Mouse (Mus musculus) lung, postnatal 0 days (tissue): ENCODE results near the gene Wnt5b. TPM values are rescaled to one million over a fixed set of nuclear protein-coding genes. Genes with fewer than 3 reads are reported as not detected.
A peak's percentile ranks its signal among the peaks of the same experiment; 100 is the strongest.

ENCODE experiments used
- ATAC-seq: fragments of 200-750 bp; cut with Nextera tagmentation; 2 replicates; pipeline ENCODE4 v1.8.0; 2017; ENCODE audit warnings: moderate library complexity
- DNase-seq: peaks from one replicate; pipeline ENCODE4 v3.0.0-alpha.2; 2016; ENCODE audit warnings: low spot score
- H3K27ac ChIP-seq: fragments of 300-500 bp; sonication (generic); 2 replicates; pipeline ENCODE4 v1.5.1; 2014; ENCODE audit warnings: antibody characterized with exemption, mild to moderate bottlenecking, low read length, mixed read lengths
- H3K27me3 ChIP-seq: fragments of 300-500 bp; sonication (generic); replicated peaks from 2 replicates; pipeline ENCODE4 v1.6.1; 2014; ENCODE audit warnings: low read length, mixed read lengths; ENCODE audit not compliant: insufficient read depth
- H3K36me3 ChIP-seq: fragments of 300-500 bp; sonication (generic); 2 replicates; pipeline ENCODE4 v1.6.1; 2014; ENCODE audit warnings: low read length, mixed read lengths; ENCODE audit not compliant: insufficient read depth
- H3K4me1 ChIP-seq: fragments of 300-500 bp; sonication (generic); 2 replicates; pipeline ENCODE4 v1.6.1; 2014; ENCODE audit warnings: antibody characterized with exemption, low read depth, low read length, mixed read lengths; ENCODE audit not compliant: insufficient read depth
- H3K4me2 ChIP-seq: fragments of 300-500 bp; sonication (generic); replicated peaks from 2 replicates; pipeline ENCODE4 v1.6.1; 2014; ENCODE audit warnings: low read depth, mild to moderate bottlenecking, low read length, moderate library complexity, mixed read lengths
- H3K4me3 ChIP-seq: fragments of 300-500 bp; sonication (generic); 2 replicates; pipeline ENCODE4 v1.5.1; 2014; ENCODE audit warnings: low read depth, low read length
- H3K9ac ChIP-seq: fragments of 300-500 bp; sonication (generic); replicated peaks from 2 replicates; pipeline ENCODE4 v1.6.1; 2014; ENCODE audit warnings: low read depth, mild to moderate bottlenecking
- H3K9me3 ChIP-seq: fragments of 300-500 bp; sonication (generic); 2 replicates; pipeline ENCODE4 v1.6.1; 2016; ENCODE audit warnings: low read length, mixed read lengths
- CTCF ChIP-seq: IDR thresholded peaks from 2 replicates; pipeline ENCODE4 v1.5.1; 2016; ENCODE audit warnings: antibody characterized with exemption, mild to moderate bottlenecking
- EP300 ChIP-seq: IDR thresholded peaks from 2 replicates; pipeline ENCODE4 v1.6.1; 2016; ENCODE audit warnings: antibody characterized with exemption, mild to moderate bottlenecking, control low read depth
- WGBS: fragments of 180-500 bp; shearing (Covaris S2); extraction: QIAGEN DNeasy Blood & Tissue Kit; methylation state at CpG from one replicate; pipeline ENCODE4 v1.1.7; 2014; 5-methylcytosine and 5-hydroxymethylcytosine counted together
- polyA plus RNA-seq: library from polyadenylated mRNA; unstranded; fragments of >200 nt; fragmentation: Nextera tagmentation; extraction: Ambion mirVana; gene quantifications from 2 replicates; pipeline ENCODE4 v1.2.1, GENCODE M21; 2015

The Wnt5b gene
- polyA plus RNA-seq, 1 experiment from 2014 or later, result 6.6 TPM

DNA sequence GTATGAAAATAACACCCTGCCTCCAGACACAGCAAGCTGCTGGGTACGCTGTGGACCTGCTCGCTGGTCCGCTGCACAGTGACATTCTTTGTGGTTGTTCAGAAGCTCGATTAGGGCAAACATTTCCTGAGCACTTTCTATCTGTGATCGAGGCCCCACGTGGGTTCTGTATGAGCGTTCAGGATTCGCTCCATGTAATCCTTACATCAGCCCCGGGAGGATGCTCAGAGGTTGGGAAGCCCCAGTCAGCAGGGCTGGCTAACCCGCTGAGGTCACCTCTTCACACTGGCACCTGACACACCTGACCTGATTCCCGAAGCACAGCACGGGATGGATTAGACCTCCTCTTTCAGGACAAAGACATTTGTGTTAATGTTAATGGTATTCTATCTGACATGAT is 8.3 kb downstream of the Wnt5b start:
- H3K36me3 ChIP-seq, result no peaks in the 10 kb centered on the region
- DNase-seq (no peak), ATAC-seq (no peak)
- no peak overlapping the region for H3K9ac ChIP-seq
- no peak overlapping the region for H3K27ac ChIP-seq
- H3K9me3 ChIP-seq, result no peaks in the 10 kb centered on the region
- H3K4me2 ChIP-seq, result no peak overlapping the region
- H3K4me1 ChIP-seq, result no peaks in the 10 kb centered on the region
- no peak overlapping the region for H3K4me3 ChIP-seq
- TF ChIP-seq EP300, result no peak
- TF ChIP-seq CTCF, result no peak
- H3K27me3 ChIP-seq, result 0 out of 2 replicates have a peak, but pooled peaks cover 1% of the 10 kb centered on the region
- 68% methylated on average over 12 of the region's 12 CpGs for WGBS

DNA sequence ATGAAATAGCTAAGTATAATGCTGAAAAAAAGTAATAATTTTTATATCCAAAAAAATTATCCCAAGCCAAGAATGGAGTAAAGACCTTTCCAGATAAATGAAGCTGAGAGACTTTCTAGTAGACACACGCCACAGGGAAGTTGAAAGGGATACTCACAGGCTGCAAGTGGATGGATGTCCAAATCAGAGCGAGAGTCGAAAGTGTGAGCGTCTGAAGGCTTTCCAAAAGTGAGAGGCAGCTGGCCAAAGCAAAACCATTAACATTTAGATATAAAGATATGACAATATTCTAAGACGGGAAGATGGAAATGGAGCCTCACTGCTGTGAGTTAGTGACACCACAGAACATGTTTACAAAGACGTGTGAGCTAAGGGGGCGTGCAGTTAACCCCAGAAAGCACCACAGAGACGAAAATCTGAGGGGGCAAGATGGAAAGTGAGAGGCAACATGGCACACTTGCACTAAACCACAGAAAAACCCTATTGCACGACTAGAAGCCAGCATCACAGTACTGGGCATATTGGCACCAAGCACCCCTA is 10.9 kb downstream of the Wnt5b start:
- H3K27me3 ChIP-seq, result no peaks in the 10 kb centered on the region
- no peak overlapping the region for H3K9ac ChIP-seq
- H3K9me3 ChIP-seq, result no peaks in the 10 kb centered on the region
- H3K4me2 ChIP-seq, result no peak overlapping the region
- no peak for TF ChIP-seq EP300
- TF ChIP-seq CTCF, result no peak
- DNase-seq (peak; percentile 25), ATAC-seq (peak; percentile 26; the same call in 1 of the 2 replicates)
- no peaks in the 10 kb centered on the region for H3K36me3 ChIP-seq
- H3K4me3 ChIP-seq, result no peak overlapping the region
- H3K4me1 ChIP-seq, result no peaks in the 10 kb centered on the region
- no peak overlapping the region for H3K27ac ChIP-seq
- 49% methylated on average over 9 of the region's 9 CpGs for WGBS

DNA sequence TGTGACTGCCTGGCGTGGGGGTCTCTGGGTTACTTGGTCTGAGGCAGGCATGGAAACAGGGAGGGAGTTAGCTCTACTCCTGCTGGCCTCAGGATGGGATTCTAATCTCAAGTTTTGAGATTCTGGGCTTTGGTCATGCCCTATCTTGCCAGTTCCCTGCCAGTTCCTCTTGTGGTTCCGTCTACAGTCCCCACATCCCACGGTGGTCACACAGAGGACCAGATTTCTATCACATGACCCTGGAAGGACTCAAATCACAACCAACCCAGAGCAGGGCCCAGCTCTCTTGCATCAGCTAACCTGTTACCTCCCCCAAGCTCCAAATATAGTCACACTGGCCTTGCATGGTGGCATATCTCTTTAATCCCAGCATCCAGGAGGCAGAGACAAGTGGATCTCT is 14.5 kb downstream of the Wnt5b start:
- H3K27me3 ChIP-seq, result no peaks in the 10 kb centered on the region
- no peak overlapping the region for H3K4me3 ChIP-seq
- no peaks in the 10 kb centered on the region for H3K4me1 ChIP-seq
- no peaks in the 10 kb centered on the region for H3K36me3 ChIP-seq
- ATAC-seq (no peak), DNase-seq (no peak)
- H3K9ac ChIP-seq, result no peak overlapping the region
- TF ChIP-seq EP300 (no peak), CTCF (no peak)
- WGBS, result 76% methylated on average over 3 of the region's 3 CpGs
- no peak overlapping the region for H3K27ac ChIP-seq
- H3K9me3 ChIP-seq, result no peaks in the 10 kb centered on the region
- H3K4me2 ChIP-seq, result no peak overlapping the region

DNA sequence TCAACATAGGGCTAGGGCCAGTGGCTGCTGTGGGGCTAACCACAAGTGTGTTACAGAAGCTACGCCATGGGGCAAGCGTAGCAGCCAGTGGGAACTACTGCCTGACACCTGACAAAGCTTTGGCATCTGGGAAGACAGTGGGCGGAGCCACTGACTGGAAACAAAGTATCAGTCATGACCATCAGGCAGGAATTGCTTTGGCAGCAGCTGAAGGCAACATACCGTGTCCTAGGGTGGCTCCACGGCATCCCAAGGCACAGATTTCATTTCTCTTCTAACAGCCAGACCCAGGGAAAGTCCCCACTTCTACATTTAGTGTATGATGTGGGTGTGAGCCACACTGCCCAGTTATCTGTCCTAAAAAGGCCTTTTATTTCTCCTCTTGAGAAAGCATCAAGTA is 17.6 kb downstream of the Wnt5b start:
- peak; percentile 28; the same call in 1 of the 2 replicates for ATAC-seq
- WGBS, result 63% methylated on average over 5 of the region's 5 CpGs
- no peaks in the 10 kb centered on the region for H3K36me3 ChIP-seq
- DNase-seq, result no peak
- no peak overlapping the region for H3K27ac ChIP-seq
- H3K4me2 ChIP-seq, result no peak overlapping the region
- no peaks in the 10 kb centered on the region for H3K9me3 ChIP-seq
- TF ChIP-seq CTCF, result no peak
- no peak for TF ChIP-seq EP300
- no peaks in the 10 kb centered on the region for H3K27me3 ChIP-seq
- H3K4me1 ChIP-seq, result no peaks in the 10 kb centered on the region
- no peak overlapping the region for H3K4me3 ChIP-seq
- no peak overlapping the region for H3K9ac ChIP-seq

DNA sequence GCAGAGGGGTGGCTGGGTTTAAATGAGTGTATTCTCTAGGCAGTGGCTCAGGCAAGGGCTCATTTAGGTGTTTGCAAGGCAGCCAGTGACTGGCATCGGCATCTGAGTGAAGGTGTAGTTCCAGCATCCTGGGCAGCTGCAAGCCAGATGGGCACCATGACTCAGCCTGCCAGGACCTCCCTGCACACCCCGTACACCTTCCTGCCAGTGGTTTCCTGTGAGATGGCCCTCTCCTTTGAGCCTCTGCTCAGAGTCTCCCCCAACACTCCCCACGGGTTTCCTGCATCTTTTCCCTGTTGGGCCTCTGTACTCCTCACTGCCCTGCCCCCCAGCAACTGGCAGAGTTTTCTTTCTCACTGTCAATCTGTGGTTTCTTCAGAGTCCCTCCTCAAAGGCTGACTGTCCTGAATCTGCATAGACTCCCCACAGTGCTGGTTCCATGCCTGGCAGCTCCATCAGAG is 22.2 kb downstream of the Wnt5b start:
- TF ChIP-seq EP300 (no peak), CTCF (no peak)
- Histone ChIP-seq H3K4me3 (no peak overlapping the region), H3K4me1 (no peaks in the 10 kb centered on the region), H3K27ac (no peak overlapping the region), H3K27me3 (no peaks in the 10 kb centered on the region), H3K36me3 (no peaks in the 10 kb centered on the region), H3K9me3 (no peaks in the 10 kb centered on the region), H3K4me2 (no peak overlapping the region), H3K9ac (no peak overlapping the region)
- WGBS, result 22% methylated on average over 3 of the region's 3 CpGs
- no peak for ATAC-seq
- DNase-seq, result no peak

DNA sequence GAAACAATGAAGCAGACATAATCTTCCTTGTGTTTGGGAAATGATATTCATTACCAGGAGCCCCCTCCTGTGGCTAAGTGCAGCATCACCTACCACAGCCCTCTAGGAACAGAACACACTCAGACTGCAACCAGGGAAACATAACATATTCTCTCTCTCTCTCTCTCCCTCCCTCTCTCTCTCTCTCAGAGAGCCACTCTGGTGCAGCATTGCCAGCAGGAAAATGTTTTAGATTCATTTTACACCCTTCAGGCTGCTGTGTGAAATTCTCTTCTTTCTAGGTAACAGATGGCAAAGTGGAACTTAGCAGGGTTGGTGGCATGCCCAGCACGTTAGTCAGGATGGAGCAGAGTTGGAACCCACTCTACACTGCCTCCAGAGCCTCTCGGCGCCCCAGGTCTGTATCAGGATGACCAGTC is 22.7 kb downstream of the Wnt5b start:
- ATAC-seq, result no peak
- Histone ChIP-seq H3K4me3 (no peak overlapping the region), H3K9me3 (no peaks in the 10 kb centered on the region), H3K27ac (no peak overlapping the region), H3K4me2 (no peak overlapping the region), H3K4me1 (no peaks in the 10 kb centered on the region), H3K9ac (no peak overlapping the region), H3K27me3 (no peaks in the 10 kb centered on the region), H3K36me3 (no peaks in the 10 kb centered on the region)
- WGBS, result 83% methylated on average over 3 of the region's 3 CpGs
- TF ChIP-seq CTCF (peak; percentile 25), EP300 (no peak)
- DNase-seq, result no peak

DNA sequence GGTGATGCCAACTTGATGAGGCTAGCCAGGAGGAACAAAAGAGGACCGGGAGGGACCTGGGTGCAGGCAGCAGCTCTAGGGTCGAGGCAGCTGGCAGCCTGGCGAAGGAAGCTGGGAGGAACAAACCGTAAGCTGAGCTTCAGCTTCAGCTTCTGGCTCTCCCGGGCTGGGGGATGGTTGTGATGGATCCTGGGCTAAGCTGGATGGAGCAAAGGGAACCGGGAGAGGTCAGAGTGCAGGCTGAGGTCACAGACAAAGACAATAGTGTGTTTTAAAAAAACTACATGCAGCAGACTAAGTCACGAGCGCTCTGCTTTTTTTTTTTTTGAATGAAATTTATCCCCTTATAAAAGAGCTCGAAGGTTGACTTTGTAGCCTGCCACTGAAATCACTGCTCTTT is 23.4 kb downstream of the Wnt5b start:
- DNase-seq (no peak), ATAC-seq (no peak)
- 40% methylated on average over 9 of the region's 9 CpGs for WGBS
- no peaks in the 10 kb centered on the region for H3K4me1 ChIP-seq
- H3K4me3 ChIP-seq, result no peak overlapping the region
- no peak overlapping the region for H3K9ac ChIP-seq
- TF ChIP-seq CTCF, result no peak
- no peak for TF ChIP-seq EP300
- no peaks in the 10 kb centered on the region for H3K36me3 ChIP-seq
- no peaks in the 10 kb centered on the region for H3K27me3 ChIP-seq
- H3K9me3 ChIP-seq, result no peaks in the 10 kb centered on the region
- H3K27ac ChIP-seq, result no peak overlapping the region
- no peak overlapping the region for H3K4me2 ChIP-seq
